1 mouse cellular context compared by ENCODE assay signal in genomic region chr19:37431139-37431756, GRCm38 (mm10).
TF ChIP-seq lines count a peak whose summit lies in the region.

No protein-coding gene starts in this region.

TF ChIP-seq in CH12.LX, 34 proteins besides CTCF, POLR2A, EP300 and RAD21:
- no peak for TF ChIP-seq HCFC1 (IDR thresholded peaks at IDR 0.05; ENCODE audit: low read depth, low read length)
- peak; percentile 65 for TF ChIP-seq SMC3 (IDR thresholded peaks at IDR 0.05; ENCODE audit: low read depth, low read length)
- no peak for TF ChIP-seq JUND (conservative IDR thresholded peaks at IDR 0.05; ENCODE audit: low read depth, low read length)
- TF ChIP-seq CHD1 (IDR thresholded peaks at IDR 0.05; ENCODE audit: low read depth, low read length): no peak
- no peak for TF ChIP-seq ZMIZ1 (IDR thresholded peaks at IDR 0.05; ENCODE audit: low read depth, low read length)
- no peak for TF ChIP-seq USF1 (IDR thresholded peaks at IDR 0.05; ENCODE audit: low read depth, low read length)
- TF ChIP-seq TBP (conservative IDR thresholded peaks at IDR 0.05; ENCODE audit: low read depth, low read length): no peak
